Mouse (Mus musculus): ENCODE data around the gene Rhof. TPM values are rescaled to one million over a fixed set of nuclear protein-coding genes. Genes with fewer than 3 reads are reported as not detected.

Gene Rhof
- polyA plus RNA-seq, 1 experiment: 1.6 TPM

DNA sequence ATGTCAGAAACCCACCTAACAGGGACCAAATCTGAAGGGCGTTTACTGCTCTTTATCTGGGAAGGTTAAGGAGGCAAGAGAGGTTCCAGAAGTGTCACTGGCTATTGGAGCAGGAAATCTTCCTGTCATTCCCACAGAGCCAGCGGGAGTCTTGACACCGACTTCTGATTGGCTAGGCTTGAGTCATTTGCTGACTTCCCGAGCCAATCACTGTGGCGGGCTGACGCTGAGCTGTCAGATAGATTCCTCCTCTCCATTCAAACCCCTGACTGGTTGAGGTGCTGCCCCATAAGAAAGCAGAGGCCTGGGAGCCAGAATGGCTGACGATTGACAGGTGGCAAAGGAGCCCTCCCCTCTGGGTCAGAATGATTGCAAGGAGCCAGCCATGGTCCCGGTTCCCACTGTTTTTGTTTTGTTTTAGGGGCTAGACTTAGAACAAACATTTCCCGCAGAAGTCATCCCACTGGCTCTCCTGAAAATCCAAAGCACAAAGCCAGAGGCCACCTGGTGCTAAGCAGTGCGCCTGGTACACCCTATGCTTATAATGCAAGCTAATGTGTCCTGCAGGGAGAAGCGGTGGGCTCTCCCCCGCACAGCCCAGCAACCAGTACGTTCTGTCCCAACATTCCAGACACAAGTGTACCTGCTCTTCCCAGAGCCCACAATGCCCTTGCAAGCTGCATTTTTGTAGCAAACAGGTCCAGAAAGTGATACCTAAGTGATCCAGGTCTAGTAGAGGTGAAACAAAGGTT lies 22.9 kb downstream of the Rhof start:
- H3K4me2 ChIP-seq (ENCODE audit: low read depth): no peak overlapping the region
- no peaks in the 10 kb centered on the region for H3K27me3 ChIP-seq (ENCODE audit: control insufficient read depth, insufficient read depth, insufficient read length)
- peaks cover 6% of the 10 kb centered on the region for H3K36me3 ChIP-seq (ENCODE audit: control insufficient read depth, insufficient read depth)
- H3ac ChIP-seq (ENCODE audit: control insufficient read depth, insufficient read length): no peak overlapping the region
- H3K79me2 ChIP-seq (ENCODE audit: control insufficient read depth, insufficient read depth): no peaks in the 10 kb centered on the region
- TF ChIP-seq MAX (IDR thresholded peaks at IDR 0.05; ENCODE audit: low read depth) (no peak), TCF12 (IDR thresholded peaks at IDR 0.05; ENCODE audit: insufficient read depth, poor library complexity, severe bottlenecking) (no peak)
- H3K4me3 ChIP-seq: no peak overlapping the region

DNA sequence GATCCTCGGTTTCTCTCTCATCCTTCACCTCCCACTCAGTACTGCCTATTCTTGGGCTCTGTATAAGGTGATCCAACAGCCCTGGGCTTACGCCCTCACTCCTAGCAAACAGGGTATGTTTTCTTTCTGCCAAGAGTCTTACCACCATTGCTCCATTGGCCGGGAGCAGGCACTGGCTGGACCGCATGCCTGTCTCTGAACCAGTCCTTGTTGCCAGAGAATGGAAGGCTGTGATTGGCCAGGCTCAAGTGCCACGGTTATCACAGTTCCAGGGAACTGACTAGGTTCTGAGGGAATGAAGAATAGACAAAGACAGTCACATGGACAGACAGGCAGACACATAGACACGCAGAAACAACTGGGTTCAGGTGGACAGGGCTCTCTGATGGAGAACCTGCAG lies 27.7 kb downstream of the Rhof start:
- Histone ChIP-seq H3K36me3 (ENCODE audit: control insufficient read depth, insufficient read depth) (peaks cover 25% of the 10 kb centered on the region), H3K27me3 (ENCODE audit: control insufficient read depth, insufficient read depth, insufficient read length) (no peaks in the 10 kb centered on the region), H3K4me3 (no peak overlapping the region), H3K4me2 (ENCODE audit: low read depth) (no peak overlapping the region), H3K79me2 (ENCODE audit: control insufficient read depth, insufficient read depth) (no peaks in the 10 kb centered on the region), H3ac (ENCODE audit: control insufficient read depth, insufficient read length) (no peak overlapping the region)
- no peak for TF ChIP-seq SRF (IDR thresholded peaks at IDR 0.05; ENCODE audit: control insufficient read depth, insufficient read length, low read depth)
- no peak for TF ChIP-seq CEBPB (IDR thresholded peaks at IDR 0.05; ENCODE audit: insufficient read depth, poor library complexity, severe bottlenecking)
- TF ChIP-seq POLR2AphosphoS2 (IDR thresholded peaks at IDR 0.05; ENCODE audit: insufficient read length, low read depth): no peak
- TF ChIP-seq POLR2A (IDR thresholded peaks at IDR 0.05; ENCODE audit: insufficient read length, low read depth): no peak
- no peak for TF ChIP-seq TCF3 (IDR thresholded peaks at IDR 0.05; ENCODE audit: insufficient read length, low read depth)

DNA sequence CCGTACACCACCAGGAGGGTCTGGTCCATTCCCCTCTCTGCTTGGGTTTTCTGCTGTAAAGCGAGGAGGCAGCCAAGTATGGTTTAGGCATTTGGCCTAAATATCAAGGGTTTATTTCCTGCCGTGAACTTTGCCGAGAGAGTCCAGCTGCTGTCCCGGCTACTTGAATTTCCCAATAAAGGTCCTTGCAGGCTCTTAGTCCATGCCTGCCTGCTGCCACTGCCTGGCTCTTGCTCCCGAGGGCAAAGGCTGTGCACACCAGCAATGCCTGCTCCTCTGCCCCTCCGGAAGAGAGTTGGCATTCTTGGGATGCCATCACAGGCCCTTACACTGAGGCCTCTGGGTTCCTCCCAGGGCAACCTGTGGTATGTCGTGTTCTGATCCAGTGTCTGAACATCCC lies 28.9 kb downstream of the Rhof start:
- no peaks in the 10 kb centered on the region for H3K27me3 ChIP-seq (ENCODE audit: control insufficient read depth, insufficient read depth, insufficient read length)
- no peak overlapping the region for H3K4me2 ChIP-seq (ENCODE audit: low read depth)
- H3K79me2 ChIP-seq (ENCODE audit: control insufficient read depth, insufficient read depth): no peaks in the 10 kb centered on the region
- H3K4me3 ChIP-seq: no peak overlapping the region
- peaks cover 31% of the 10 kb centered on the region for H3K36me3 ChIP-seq (ENCODE audit: control insufficient read depth, insufficient read depth)
- no peak overlapping the region for H3ac ChIP-seq (ENCODE audit: control insufficient read depth, insufficient read length)
- TF ChIP-seq TCF3 (IDR thresholded peaks at IDR 0.05; ENCODE audit: insufficient read length, low read depth) (no peak), MYOG (IDR thresholded peaks at IDR 0.05; ENCODE audit: control insufficient read depth in 1 of 3, insufficient read depth in 1 of 3, insufficient read length in 2 of 3, low read depth in 2 of 3) (no peak), TCF12 (IDR thresholded peaks at IDR 0.05; ENCODE audit: insufficient read depth, poor library complexity, severe bottlenecking) (no peak), MAX (IDR thresholded peaks at IDR 0.05; ENCODE audit: low read depth) (no peak), POLR2A (IDR thresholded peaks at IDR 0.05; ENCODE audit: insufficient read length, low read depth) (no peak), SRF (IDR thresholded peaks at IDR 0.05; ENCODE audit: control insufficient read depth, insufficient read length, low read depth) (no peak), CEBPB (IDR thresholded peaks at IDR 0.05; ENCODE audit: insufficient read depth, poor library complexity, severe bottlenecking) (no peak), USF1 (IDR thresholded peaks at IDR 0.05; ENCODE audit: low read depth) (no peak), MYOD1 (IDR thresholded peaks at IDR 0.05; ENCODE audit: control insufficient read depth in 1 of 3, insufficient read length in 2 of 3, low read depth in 2 of 3) (no peak), REST (IDR thresholded peaks at IDR 0.05; ENCODE audit: insufficient read depth, insufficient read length) (no peak), POLR2AphosphoS2 (IDR thresholded peaks at IDR 0.05; ENCODE audit: insufficient read length, low read depth) (no peak)

DNA sequence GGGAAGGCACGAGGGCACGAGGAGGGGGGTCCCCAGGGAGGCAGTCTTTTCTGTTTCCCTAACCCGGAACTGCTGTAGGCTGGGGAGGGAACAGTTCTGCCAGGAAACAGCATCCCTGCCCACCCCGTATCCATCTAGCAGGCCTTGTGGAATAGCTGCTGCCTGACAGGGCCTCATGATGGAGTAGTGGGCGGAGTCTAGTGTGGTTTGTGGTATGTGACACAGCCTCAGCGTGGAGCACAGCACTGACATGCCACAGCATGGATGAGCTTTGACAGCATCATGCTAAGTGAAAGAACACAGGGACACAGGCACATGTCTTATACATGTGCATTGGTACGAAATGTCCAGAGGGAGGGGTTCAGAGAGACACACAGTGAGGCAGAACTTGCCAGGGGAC lies 30.1 kb downstream of the Rhof start:
- H3K4me3 ChIP-seq: no peak overlapping the region
- no peak for TF ChIP-seq USF1 (IDR thresholded peaks at IDR 0.05; ENCODE audit: low read depth)
- no peaks in the 10 kb centered on the region for H3K27me3 ChIP-seq (ENCODE audit: control insufficient read depth, insufficient read depth, insufficient read length)
- no peak overlapping the region for H3K4me2 ChIP-seq (ENCODE audit: low read depth)
- no peaks in the 10 kb centered on the region for H3K79me2 ChIP-seq (ENCODE audit: control insufficient read depth, insufficient read depth)
- H3K36me3 ChIP-seq (ENCODE audit: control insufficient read depth, insufficient read depth): peaks cover 33% of the 10 kb centered on the region
- no peak overlapping the region for H3ac ChIP-seq (ENCODE audit: control insufficient read depth, insufficient read length)

DNA sequence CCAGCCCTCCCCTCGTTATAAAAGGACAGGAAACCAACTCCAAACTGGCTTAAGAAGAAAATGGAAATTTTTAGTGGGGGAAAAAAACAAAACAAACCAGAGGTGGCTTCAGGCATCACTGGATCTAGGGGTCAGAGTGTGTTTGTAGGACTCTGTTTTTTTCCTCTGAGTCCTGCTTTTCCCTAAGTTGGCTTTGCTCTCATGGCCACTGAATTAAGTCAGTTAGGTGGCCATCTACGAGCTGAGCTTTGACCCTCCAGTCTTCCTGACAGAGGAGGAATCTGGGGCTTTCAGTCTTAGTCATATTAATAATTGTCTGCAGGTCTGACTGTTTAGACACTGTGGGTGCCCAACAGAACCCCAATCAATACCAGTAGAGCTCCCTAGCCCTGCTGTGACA lies 34.0 kb downstream of the Rhof start:
- no peak overlapping the region for H3ac ChIP-seq (ENCODE audit: control insufficient read depth, insufficient read length)
- H3K4me2 ChIP-seq (ENCODE audit: low read depth): no peak overlapping the region
- no peak overlapping the region for H3K4me3 ChIP-seq
- TF ChIP-seq TCF3 (IDR thresholded peaks at IDR 0.05; ENCODE audit: insufficient read length, low read depth) (no peak), SRF (IDR thresholded peaks at IDR 0.05; ENCODE audit: control insufficient read depth, insufficient read length, low read depth) (no peak), TCF12 (IDR thresholded peaks at IDR 0.05; ENCODE audit: insufficient read depth, poor library complexity, severe bottlenecking) (no peak), USF1 (IDR thresholded peaks at IDR 0.05; ENCODE audit: low read depth) (no peak), REST (IDR thresholded peaks at IDR 0.05; ENCODE audit: insufficient read depth, insufficient read length) (no peak), POLR2A (IDR thresholded peaks at IDR 0.05; ENCODE audit: insufficient read length, low read depth) (no peak), MYOD1 (IDR thresholded peaks at IDR 0.05; ENCODE audit: control insufficient read depth in 1 of 3, insufficient read length in 2 of 3, low read depth in 2 of 3) (no peak), MYOG (IDR thresholded peaks at IDR 0.05; ENCODE audit: control insufficient read depth in 1 of 3, insufficient read depth in 1 of 3, insufficient read length in 2 of 3, low read depth in 2 of 3) (no peak), CEBPB (IDR thresholded peaks at IDR 0.05; ENCODE audit: insufficient read depth, poor library complexity, severe bottlenecking) (no peak), POLR2AphosphoS2 (IDR thresholded peaks at IDR 0.05; ENCODE audit: insufficient read length, low read depth) (no peak), E2F4 (IDR thresholded peaks at IDR 0.05; ENCODE audit: insufficient read depth) (no peak), MAX (IDR thresholded peaks at IDR 0.05; ENCODE audit: low read depth) (no peak)
- no peaks in the 10 kb centered on the region for H3K27me3 ChIP-seq (ENCODE audit: control insufficient read depth, insufficient read depth, insufficient read length)
- no peaks in the 10 kb centered on the region for H3K79me2 ChIP-seq (ENCODE audit: control insufficient read depth, insufficient read depth)
- peaks cover 29% of the 10 kb centered on the region for H3K36me3 ChIP-seq (ENCODE audit: control insufficient read depth, insufficient read depth)

All from myocyte (in vitro differentiated cells).